Mouse (Mus musculus): ENCODE measurements around the gene Dlg5.

Gene Dlg5

DNA sequence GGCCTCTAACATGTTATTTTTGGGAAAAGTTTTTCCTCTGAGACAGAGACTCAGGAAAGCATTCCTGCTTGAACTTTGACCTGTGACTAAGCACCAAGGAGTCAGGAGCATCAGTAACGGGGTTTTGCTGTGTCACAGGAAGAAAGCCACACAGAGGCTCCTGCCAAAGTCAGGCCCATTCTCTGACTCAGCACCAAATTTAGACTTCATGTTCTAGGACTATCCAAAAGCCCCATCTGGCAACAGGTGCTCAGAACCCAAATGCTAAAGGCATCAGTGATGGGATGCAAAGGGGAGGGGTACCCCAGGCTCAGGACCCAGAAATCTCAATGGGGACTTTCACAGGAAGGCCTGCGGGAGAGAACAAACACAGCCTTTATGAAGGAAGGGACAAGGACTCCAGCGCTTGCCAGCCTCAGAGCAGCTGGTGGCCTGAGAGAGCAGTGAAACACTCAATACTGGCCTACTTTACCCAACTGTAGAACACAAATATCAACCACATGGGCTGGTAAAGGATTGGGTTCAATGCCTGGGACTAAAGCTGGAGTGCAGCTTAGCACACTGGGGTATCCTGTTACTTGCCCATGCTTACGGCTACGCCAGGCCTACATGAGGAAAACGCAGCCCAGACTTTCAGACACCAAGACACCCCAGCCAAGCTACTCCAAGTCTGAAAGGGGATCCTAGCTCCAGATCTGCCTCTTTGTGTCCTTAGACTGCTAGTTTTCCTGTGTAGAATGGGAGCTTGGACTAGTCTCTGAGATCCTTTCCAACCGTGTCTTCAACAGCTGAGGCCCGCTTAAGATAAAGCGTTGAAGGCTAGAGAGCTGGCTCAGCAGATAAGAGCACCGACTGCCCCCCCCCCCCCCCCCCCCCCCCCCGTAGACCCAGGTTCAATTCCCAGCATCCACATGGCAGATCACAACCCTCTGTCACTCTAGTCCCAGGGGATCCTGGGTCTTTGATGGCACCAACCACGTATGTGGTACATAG is 12.8 kb downstream of the Dlg5 start:
- DNase-seq (ENCODE audit: low spot score), result peak; percentile 40

DNA sequence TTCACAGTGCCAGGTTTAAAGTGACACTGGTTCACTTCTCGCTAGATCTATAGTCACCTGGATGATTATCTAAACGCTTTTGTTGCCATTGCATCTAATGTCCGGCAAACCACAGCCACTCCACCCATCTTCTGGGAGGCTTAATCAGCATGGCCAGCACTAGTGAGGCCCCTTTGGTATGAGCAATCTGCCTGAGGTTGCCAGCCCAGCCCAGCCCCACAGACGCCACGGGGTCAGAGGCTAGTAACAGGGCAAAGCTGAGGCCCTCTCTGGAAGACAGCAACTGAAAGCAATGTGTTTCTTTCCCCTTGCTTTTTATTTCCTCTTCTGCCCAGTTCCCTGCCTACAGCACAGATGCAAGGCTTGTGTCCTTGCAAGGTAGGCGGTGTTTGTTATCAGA is 17.2 kb downstream of the Dlg5 start:
- no peak for DNase-seq (ENCODE audit: low spot score)

DNA sequence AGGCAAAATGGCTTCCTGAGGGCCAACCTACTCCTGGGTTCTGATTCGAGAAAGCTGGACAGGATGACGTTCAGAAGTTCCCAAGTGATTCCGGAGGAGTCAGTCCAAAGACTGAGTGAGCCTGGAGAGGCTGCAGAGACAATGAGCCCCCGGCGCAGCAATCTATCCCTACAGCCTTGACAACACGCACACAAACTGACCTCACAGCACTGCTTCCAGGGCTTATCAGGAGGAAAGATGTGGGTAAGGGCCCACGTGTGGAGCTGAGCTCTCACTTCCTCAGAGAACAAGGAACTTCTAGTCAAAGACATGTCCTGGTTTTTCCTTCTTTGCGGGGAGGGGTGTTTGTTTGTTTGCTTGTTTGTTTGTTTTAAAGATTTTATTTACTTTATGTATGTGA is 18.7 kb downstream of the Dlg5 start:
- no peak for DNase-seq (ENCODE audit: low spot score)

DNA sequence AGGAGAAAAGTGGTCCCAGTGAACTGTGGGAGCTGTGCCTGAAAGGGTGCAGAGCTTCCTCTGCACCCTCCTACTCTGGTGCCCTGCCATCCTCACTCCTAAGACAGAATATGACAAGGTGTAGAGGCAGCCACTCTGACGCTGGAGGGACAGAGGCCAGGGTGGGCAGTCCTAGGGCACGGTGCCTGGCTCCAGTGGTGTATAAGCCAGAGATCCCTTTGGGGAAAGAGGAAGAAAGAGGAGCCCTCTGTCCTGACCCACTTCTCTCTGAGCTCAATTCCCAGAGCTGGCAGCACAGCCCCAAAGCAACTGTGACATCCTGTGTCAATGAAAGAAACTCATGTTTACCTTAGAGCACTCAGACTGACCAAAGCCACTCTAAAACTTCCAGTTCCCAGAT is 19.4 kb downstream of the Dlg5 start:
- DNase-seq (ENCODE audit: low spot score), result no peak

DNA sequence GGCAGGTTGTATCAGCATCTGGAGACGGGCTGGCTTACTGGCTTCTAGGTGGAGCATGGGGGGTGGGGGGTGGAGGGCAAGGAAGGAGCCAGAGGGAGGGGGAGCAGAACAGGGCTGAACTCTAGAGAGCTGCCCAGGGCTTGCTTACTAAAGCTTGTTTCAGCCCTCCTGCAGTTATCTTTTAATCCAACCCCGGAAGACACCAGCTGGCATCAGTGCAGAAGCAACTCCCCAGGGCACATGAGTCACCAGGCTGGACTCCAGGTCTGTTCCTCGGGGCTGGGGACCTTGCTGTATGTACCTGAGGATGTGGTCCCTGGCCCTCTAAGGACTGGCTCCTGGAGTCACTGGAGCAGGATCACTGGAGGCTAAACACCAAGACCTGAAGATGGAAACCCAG is 23.0 kb downstream of the Dlg5 start:
- DNase-seq (ENCODE audit: low spot score), result no peak

DNA sequence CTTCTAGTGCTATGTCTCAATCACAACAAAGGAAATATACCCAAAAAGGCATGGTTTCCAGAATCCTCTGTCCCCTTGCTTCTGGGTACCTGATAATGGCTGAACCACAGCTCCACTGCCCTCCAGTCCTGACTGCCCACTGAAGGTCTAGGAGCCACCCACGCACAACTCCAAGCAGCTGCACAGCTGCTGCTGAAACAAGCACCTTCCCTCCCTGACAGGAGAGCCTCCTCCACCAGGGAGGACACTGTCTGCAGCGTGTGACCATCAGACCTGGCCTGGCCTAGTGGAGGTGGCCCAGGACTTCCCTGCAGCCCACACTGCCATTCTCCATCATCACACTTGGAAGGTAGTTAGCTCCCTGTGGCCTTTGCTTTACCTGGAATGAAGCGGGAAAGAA is 23.4 kb downstream of the Dlg5 start:
- DNase-seq (ENCODE audit: low spot score), result no peak

DNA sequence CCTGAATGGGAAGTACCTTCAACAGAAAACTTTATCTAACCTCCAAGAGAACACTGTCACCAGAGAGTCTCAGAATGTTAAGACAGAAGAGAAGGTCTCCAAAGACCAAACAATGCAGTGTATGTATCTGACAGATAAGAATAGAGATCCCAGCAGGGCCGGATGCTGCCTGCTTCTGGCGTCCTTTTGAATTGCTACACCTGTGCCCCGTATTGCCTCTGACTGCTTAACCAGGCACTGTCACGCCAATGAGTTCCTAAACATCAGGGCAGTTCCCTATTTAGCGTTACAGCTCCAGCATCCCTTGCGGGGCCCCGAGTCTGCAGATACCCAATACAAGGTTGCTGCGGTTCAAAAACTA is 28.4 kb downstream of the Dlg5 start:
- no peak for DNase-seq (ENCODE audit: low spot score)

DNA sequence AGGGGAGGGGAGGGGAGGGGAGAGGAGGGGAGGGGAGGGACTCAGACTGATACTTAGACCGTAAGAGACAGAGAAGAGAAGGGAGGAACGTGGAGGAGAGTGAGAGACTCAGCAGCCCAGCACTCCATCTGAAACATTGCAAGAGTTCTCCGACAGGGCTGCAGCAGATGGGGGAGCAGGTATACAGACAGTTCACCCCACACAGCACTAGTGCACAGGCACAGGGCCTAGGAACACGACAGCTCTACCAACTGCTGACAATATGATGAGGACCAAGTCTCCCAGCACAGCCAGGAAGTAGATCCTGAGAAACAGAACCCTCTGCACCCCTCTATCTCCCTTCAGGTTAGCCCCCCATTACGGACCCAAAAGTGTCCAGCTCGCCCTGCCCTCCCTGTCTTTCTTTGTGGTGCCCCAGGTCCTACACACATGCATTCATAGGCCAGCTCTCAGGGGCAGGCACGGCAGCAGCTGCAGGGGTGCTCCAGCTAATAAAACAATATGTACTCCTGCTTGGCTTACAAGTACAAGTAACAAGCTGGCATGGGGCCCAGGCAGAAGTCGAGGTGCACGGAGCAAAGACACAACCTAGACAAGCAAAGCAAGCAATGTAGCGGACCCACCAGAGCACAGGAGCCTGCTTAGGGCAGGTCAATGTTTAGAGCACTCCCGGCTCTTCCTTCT is 28.9 kb downstream of the Dlg5 start:
- DNase-seq (ENCODE audit: low spot score), result no peak

DNA sequence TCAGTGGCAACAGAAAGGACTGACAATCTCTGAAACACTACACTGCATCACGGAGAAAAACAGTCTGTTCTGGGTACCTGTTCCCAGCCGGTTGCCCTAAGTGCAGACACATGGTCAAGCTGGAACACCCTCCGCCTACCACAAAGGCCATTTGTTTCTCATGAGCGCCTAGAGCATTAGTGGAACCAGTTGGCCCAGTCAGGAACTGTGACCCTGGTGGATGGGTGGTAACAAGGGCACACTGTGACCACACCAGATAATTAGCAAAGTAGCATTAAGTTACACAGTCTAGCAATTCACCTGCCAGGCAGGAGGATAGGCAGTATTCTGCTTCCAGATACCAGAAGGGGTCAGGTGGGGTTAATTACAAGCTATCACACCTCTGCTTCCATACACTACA is 29.7 kb downstream of the Dlg5 start:
- no peak for DNase-seq (ENCODE audit: low spot score)

DNA sequence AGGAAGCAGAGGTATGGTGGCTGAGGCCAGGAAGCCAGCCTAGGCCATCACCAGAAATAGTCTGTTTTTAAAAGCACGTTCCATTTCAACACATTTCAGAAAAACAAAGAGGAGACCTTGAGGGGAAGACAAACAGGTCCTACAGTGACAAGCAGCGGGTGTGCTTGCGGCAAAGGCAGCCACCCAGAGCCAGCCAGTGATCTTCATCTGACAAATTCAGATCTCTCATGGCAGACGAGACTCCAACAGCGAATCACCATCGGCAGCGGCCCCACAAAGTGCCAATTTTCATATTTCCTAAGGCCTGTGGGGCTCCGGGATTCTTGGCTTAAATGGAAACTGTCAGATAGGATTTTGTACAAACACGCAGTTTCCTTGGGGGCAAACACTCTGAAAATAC is 31.3 kb downstream of the Dlg5 start:
- no peak for DNase-seq (ENCODE audit: low spot score)

DNA sequence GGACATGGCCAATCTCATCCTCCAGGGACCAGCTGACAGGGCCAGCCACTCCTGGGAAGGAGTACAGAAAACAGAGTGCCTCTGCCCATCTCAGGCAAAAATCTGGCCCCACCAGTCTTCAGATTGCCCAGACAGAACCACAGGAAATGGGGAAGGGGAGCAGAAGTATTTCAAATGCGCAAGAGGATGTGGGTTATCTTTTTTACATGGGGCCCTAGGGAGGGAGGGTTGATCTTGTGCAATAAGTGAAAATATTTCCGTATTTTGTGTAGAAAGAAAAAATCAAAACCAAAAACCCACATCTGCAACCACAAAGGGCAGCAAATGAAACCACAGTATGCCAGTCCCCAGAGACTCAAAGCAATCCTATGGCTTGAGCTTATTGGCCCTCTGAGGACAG is 32.4 kb downstream of the Dlg5 start:
- no peak for DNase-seq (ENCODE audit: low spot score)

DNA sequence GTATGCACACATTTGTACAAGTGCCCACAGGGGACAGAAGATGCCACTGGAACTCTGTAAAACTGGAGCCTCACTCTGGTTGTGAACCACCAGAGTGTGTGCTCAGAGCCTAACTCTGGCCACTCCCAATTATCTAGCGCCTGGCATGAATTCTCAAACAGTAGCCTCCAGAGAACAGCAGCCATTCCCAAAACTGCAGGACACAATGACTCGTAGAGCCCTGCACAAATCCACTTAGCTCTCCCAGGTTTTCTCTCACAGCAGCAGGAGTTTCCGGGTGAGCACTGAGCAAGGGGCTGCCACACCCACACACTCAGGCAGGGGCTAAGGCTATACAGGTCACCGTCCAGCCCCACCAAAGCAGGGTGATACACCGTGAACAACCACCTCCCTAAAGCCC is 32.9 kb downstream of the Dlg5 start:
- no peak for DNase-seq (ENCODE audit: low spot score)

DNA sequence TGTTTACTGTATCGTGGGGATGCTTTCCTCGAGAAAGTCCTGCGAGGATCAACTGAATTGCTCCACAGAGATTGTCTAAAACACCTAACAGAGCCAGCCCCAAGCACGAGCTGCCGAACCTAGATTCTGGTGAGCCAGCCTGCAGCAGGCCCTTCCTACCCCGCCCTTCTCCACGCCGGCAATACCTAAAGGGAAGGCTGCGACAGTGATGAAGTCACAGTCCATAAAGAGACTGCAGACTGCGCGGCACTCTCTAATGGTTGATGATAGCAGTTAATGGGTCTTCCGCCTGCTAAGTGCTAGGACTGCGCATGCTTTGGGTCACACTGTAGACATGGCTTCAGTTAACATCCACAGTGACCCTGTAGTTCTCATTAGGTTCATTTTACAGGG is 38.4 kb downstream of the Dlg5 start:
- no peak for DNase-seq (ENCODE audit: low spot score)

DNA sequence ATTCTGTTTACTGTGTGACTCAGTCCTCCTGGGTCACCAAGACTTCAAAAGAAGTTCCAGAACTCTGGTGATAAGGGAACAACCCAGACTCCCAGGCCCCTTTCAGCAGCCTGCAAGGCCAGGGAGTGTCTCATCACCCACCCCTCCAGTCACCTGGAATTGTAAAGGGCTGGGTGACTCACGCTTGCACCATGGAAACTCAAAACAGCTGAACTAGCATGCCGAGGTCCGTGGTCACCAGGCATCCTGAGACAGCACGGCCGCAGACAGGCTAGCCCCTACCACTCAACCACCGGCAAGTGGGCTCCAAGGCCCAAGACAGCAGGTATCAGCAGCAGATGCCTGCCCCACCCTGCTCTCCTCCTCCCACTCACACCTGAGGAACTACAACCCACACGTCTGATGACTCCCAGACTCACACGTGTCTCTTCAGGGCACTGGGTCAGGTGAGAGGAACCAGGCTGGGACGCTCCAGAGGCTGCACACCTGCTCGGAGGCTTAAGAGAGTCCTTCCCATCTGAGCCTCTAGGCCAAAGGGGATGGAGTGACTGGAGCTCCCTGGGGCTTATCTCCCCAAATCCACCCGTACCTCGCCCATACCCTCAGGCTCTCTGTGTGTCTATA is 38.9 kb downstream of the Dlg5 start:
- no peak for DNase-seq (ENCODE audit: low spot score)

DNA sequence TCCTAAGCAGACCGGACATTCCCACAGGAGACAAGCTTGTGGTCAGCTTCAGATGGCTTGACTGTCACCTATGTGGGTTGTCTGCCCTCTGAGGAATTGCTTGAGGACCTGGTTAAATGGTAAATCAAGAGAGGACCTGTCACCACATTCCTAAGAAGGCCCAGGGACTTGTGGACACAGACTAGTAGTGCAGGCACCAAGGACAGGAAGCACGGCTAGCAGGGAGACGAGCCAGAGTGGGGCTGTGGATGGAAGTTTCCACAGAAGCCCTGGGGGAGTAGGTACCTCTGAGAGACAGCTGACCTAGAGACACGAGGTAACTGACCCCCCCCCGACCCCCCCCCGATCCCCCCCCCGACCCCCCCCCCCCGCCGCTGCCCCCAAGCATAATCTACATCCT is 39.4 kb downstream of the Dlg5 start:
- no peak for DNase-seq (ENCODE audit: low spot score)

DNA sequence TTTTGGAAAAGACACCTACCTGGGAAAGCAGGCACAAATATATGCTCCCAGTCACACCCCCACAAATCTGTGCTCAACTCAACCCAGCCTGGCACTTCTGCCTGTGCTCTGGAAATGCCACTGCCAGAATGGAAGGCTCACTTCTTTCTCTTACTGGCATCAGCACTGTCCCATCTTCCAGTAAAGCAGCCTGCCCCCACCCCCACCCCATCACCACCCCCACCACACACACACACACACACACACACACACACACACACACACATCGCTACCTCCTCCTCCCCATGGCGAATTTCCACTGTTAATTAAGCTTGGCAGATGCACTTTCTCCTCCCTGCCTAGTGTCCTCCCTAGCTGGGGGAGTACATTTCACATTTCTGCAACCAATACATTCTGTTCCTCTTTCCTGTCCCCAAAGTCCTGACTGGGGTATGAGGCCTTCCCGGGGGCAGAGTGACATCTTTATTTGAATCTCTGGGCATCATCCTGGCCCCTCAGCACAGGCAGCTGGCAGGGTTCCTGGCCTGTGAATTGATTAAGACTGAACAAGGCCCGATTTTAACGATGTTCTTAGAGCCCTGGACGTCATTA is 40.3 kb downstream of the Dlg5 start:
- DNase-seq (ENCODE audit: low spot score), result no peak

DNA sequence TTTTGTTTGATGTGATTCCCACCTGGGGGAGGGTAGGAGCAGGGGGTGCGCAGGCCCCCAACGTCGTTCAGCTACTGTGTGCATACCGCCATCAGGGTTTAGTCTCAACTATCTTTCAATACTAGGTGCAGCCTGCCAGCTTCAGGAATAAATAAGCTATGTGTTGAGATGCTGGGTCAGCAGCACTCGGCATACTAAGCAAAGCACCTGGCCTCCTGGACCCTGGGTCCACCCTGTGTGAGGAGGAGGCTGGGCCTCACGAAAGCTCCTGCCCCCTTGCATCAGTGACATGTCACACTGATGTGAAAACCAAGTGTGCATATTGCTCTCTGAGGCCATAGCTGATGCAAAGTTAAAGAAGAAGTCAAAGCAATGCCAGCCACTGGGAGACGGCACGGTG is 42.5 kb downstream of the Dlg5 start:
- no peak for DNase-seq (ENCODE audit: low spot score)

DNA sequence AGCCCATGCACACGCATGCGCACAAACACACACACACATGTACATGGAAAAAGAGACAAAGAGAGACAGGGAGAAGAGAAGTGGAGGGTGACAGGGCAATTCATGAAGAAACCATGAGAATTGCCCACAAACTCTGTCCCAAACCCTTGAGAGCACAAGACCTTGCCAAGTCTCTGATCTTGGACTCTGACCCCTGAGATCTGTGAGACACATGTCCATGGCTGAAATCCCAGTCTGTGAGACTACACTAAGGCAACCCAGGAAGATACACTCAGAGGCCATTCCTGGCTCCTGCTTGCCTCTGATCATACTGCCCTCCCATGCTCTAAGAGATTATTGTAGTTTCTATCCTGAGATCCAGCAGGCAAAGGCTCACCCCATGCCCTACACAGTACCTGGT is 44.9 kb downstream of the Dlg5 start:
- peak; percentile 27 for DNase-seq (ENCODE audit: low spot score)

DNA sequence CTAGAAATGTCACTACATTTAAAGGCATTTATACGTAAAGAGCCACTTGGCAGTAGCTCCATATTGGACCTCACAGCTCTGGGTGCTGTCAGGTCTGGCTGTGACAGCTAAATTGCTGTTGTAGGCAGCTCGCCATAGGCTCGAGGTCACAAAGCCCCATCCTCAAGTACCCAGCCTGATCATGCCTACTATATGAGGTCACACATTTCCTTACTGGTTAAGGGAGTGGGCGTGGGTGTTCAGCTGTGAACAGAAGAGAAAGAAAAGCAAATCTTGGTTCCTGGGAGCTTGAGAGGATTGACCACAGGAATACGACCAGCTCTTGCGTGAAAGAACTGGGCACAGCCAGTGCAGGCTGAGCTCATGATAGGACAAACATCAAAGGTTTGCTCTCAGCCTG is 46.0 kb downstream of the Dlg5 start:
- no peak for DNase-seq (ENCODE audit: low spot score)

DNA sequence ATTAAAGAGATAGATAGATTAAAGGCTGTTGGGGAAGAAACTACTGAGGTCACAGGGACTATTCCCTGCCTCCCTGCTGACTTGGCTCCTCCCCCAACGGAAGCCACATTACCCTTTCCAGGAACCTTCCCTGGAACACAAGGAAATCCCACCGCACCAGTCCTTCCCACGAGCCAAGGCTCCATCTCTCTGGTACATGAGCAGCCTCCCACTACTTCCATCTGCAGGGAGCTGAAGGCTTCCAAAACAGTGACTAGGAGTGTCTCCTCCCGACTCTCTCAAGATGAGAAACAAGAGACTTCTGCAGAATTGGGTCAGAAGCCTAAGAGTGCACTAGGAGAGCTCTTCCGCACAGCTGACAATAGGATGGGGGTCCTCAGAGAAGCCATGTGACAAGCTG is 47.9 kb downstream of the Dlg5 start:
- no peak for DNase-seq (ENCODE audit: low spot score)

DNA sequence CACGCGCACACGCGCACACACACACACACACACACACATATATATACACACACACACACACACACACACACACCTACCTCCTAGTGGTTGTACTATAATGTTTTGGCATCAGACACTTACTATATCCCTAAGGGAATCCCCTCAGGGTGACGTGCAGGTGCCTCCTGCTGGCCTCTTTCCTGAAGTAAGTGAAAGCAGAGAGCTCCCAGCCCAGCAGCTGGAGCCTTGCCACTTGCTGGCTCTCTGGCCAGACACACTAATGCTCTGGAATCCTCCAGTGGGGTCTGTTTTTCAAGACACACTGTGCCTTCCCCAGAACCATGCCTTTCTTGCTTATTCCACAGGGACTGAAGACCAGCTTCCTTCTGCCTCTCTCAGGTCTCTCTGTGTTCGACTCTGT is 48.8 kb downstream of the Dlg5 start:
- peak; percentile 25 for DNase-seq (ENCODE audit: low spot score)

DNA sequence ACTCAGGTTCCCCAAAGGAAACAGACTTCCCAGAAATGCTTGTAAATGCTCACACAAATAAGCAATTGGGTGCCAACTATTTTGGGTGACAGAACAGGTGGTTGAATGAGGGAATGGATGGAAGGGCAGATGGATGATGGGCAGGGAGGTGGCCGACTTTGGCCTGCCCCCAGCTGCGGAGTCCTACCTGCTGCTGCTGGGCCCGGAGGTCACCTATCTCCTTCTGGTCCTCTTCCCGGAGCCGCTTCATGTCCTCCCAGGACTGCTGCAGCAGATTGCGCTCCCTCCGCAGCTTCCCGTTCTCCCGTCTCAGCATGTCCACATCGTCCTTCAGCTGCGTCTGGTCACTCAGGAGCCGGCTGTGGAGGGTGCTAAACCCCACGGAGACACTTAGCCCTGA is 55.6 kb downstream of the Dlg5 start:
- DNase-seq (ENCODE audit: low spot score), result no peak

DNA sequence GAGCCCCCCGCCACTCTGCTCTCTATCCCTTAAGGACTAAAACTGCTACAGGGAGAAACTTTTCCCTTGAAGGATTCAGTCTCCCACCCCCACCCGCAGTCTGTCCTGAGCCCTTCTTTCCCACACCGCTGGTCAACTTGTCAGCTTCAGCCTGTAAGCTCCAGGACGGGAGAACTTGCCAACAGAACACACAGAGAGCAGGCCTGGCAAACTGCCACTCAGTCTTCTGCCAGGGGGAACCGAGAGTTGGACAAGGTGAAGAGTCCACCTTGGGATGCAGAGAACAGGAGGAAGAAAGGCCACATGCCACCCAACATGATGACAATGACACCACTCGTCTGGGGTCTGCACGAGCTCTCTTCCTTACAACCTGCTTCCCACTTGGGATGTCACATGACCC is 56.1 kb downstream of the Dlg5 start:
- DNase-seq (ENCODE audit: low spot score), result no peak
